Mouse (Mus musculus): ENCODE data around the gene Abhd12. TPM values are rescaled to one million over a fixed set of nuclear protein-coding genes. Genes with fewer than 3 reads are reported as not detected.
A peak's percentile ranks its signal among the peaks of the same experiment; 100 is the strongest.

The Abhd12 gene
- polyA plus RNA-seq, 1 experiment from 2014 or later, result 105 TPM

GRCm38 (mm10) chr2:150900341-150900740 is 4.2 kb downstream of the Abhd12 start:
- Histone ChIP-seq H3K27ac (replicated peaks; ENCODE audit: low read depth, low read length) (no peak overlapping the region), H3K36me3 (ENCODE audit: control insufficient read depth, insufficient read depth, low read length) (peaks cover 7% of the 10 kb centered on the region), H3K4me1 (ENCODE audit: control insufficient read depth, insufficient read depth, low read length) (peaks cover 19% of the 10 kb centered on the region), H3K4me3 (replicated peaks; ENCODE audit: low read depth, low read length) (no peak overlapping the region), H3K9ac (replicated peaks; ENCODE audit: low read length) (no peak overlapping the region), H3K4me2 (ENCODE audit: low read length) (no peak overlapping the region), H3K9me3 (ENCODE audit: control insufficient read depth, low read length) (no peaks in the 10 kb centered on the region), H3K27me3 (ENCODE audit: control insufficient read depth, insufficient read depth, low read length) (no peaks in the 10 kb centered on the region)
- no peak for ATAC-seq (ENCODE audit: low FRiP score, low TSS enrichment)
- 95% methylated on average over 6 of the region's 6 CpGs for WGBS
- no peak for DNase-seq

- no peaks in the 10 kb centered on the region for H3K4me1 ChIP-seq (ENCODE audit: control insufficient read depth, insufficient read depth, low read length)
- H3K9me3 ChIP-seq (ENCODE audit: control insufficient read depth, low read length), result no peaks in the 10 kb centered on the region
- H3K27ac ChIP-seq (replicated peaks; ENCODE audit: low read depth, low read length), result no peak overlapping the region
- ATAC-seq (ENCODE audit: low FRiP score, low TSS enrichment) (no peak), DNase-seq (no peak)
- WGBS, result 90% methylated on average over 7 of the region's 7 CpGs
- H3K9ac ChIP-seq (replicated peaks; ENCODE audit: low read length), result no peak overlapping the region
- H3K4me2 ChIP-seq (ENCODE audit: low read length), result no peak overlapping the region
- H3K36me3 ChIP-seq (ENCODE audit: control insufficient read depth, insufficient read depth, low read length), result peaks cover 7% of the 10 kb centered on the region
- H3K4me3 ChIP-seq (replicated peaks; ENCODE audit: low read depth, low read length), result no peak overlapping the region
- no peaks in the 10 kb centered on the region for H3K27me3 ChIP-seq (ENCODE audit: control insufficient read depth, insufficient read depth, low read length)
Observed at GRCm38 (mm10) chr2:150895691-150896252, 8.8 kb downstream of the Abhd12 start.

GRCm38 (mm10) chr2:150894617-150895267 is 9.8 kb downstream of the Abhd12 start:
- no peak overlapping the region for H3K4me3 ChIP-seq (replicated peaks; ENCODE audit: low read depth, low read length)
- no peak overlapping the region for H3K4me2 ChIP-seq (ENCODE audit: low read length)
- H3K27me3 ChIP-seq (ENCODE audit: control insufficient read depth, insufficient read depth, low read length), result no peaks in the 10 kb centered on the region
- DNase-seq, result no peak
- no peaks in the 10 kb centered on the region for H3K9me3 ChIP-seq (ENCODE audit: control insufficient read depth, low read length)
- H3K4me1 ChIP-seq (ENCODE audit: control insufficient read depth, insufficient read depth, low read length), result no peaks in the 10 kb centered on the region
- ATAC-seq (ENCODE audit: low FRiP score, low TSS enrichment), result no peak
- H3K36me3 ChIP-seq (ENCODE audit: control insufficient read depth, insufficient read depth, low read length), result no peaks in the 10 kb centered on the region
- H3K9ac ChIP-seq (replicated peaks; ENCODE audit: low read length), result no peak overlapping the region
- 94% methylated on average over 2 of the region's 2 CpGs for WGBS
- H3K27ac ChIP-seq (replicated peaks; ENCODE audit: low read depth, low read length), result no peak overlapping the region

- Histone ChIP-seq H3K4me2 (ENCODE audit: low read length) (no peak overlapping the region), H3K9ac (replicated peaks; ENCODE audit: low read length) (no peak overlapping the region), H3K9me3 (ENCODE audit: control insufficient read depth, low read length) (no peaks in the 10 kb centered on the region), H3K27me3 (ENCODE audit: control insufficient read depth, insufficient read depth, low read length) (no peaks in the 10 kb centered on the region), H3K4me3 (replicated peaks; ENCODE audit: low read depth, low read length) (no peak overlapping the region), H3K27ac (replicated peaks; ENCODE audit: low read depth, low read length) (no peak overlapping the region), H3K4me1 (ENCODE audit: control insufficient read depth, insufficient read depth, low read length) (no peaks in the 10 kb centered on the region), H3K36me3 (ENCODE audit: control insufficient read depth, insufficient read depth, low read length) (no peaks in the 10 kb centered on the region)
- WGBS, result 86% methylated on average over 2 of the region's 2 CpGs
- DNase-seq (no peak), ATAC-seq (ENCODE audit: low FRiP score, low TSS enrichment) (no peak)
Observed at GRCm38 (mm10) chr2:150887370-150887769, 17.2 kb downstream of the Abhd12 start.

- Histone ChIP-seq H3K4me2 (ENCODE audit: low read length) (no peak overlapping the region), H3K4me3 (replicated peaks; ENCODE audit: low read depth, low read length) (no peak overlapping the region), H3K36me3 (ENCODE audit: control insufficient read depth, insufficient read depth, low read length) (no peaks in the 10 kb centered on the region), H3K9ac (replicated peaks; ENCODE audit: low read length) (no peak overlapping the region), H3K9me3 (ENCODE audit: control insufficient read depth, low read length) (no peaks in the 10 kb centered on the region), H3K4me1 (ENCODE audit: control insufficient read depth, insufficient read depth, low read length) (no peaks in the 10 kb centered on the region), H3K27me3 (ENCODE audit: control insufficient read depth, insufficient read depth, low read length) (no peaks in the 10 kb centered on the region), H3K27ac (replicated peaks; ENCODE audit: low read depth, low read length) (no peak overlapping the region)
- DNase-seq (no peak), ATAC-seq (ENCODE audit: low FRiP score, low TSS enrichment) (no peak)
Observed at GRCm38 (mm10) chr2:150886315-150886714, 18.2 kb downstream of the Abhd12 start.

- Histone ChIP-seq H3K36me3 (ENCODE audit: control insufficient read depth, insufficient read depth, low read length) (no peaks in the 10 kb centered on the region), H3K9me3 (ENCODE audit: control insufficient read depth, low read length) (no peaks in the 10 kb centered on the region)
Observed at GRCm38 (mm10) chr2:150885814-150886213, 18.7 kb downstream of the Abhd12 start.

GRCm38 (mm10) chr2:150884779-150885110 is 19.8 kb downstream of the Abhd12 start:
- Histone ChIP-seq H3K36me3 (ENCODE audit: control insufficient read depth, insufficient read depth, low read length) (no peaks in the 10 kb centered on the region), H3K9me3 (ENCODE audit: control insufficient read depth, low read length) (no peaks in the 10 kb centered on the region), H3K4me3 (replicated peaks; ENCODE audit: low read depth, low read length) (no peak overlapping the region), H3K9ac (replicated peaks; ENCODE audit: low read length) (no peak overlapping the region), H3K27me3 (ENCODE audit: control insufficient read depth, insufficient read depth, low read length) (no peaks in the 10 kb centered on the region), H3K27ac (replicated peaks; ENCODE audit: low read depth, low read length) (no peak overlapping the region), H3K4me1 (ENCODE audit: control insufficient read depth, insufficient read depth, low read length) (no peaks in the 10 kb centered on the region), H3K4me2 (ENCODE audit: low read length) (no peak overlapping the region)
- DNase-seq (no peak), ATAC-seq (ENCODE audit: low FRiP score, low TSS enrichment) (peak; percentile 48; the same call in 1 of the 2 replicates)
- WGBS, result 100% methylated on average over 1 of the region's 1 CpGs

More at GRCm38 (mm10) chr2:150885814-150886213, 18.7 kb downstream of the Abhd12 start:
- no peak for ATAC-seq (ENCODE audit: low FRiP score, low TSS enrichment)
- H3K4me2 ChIP-seq (ENCODE audit: low read length), result no peak overlapping the region
- H3K27me3 ChIP-seq (ENCODE audit: control insufficient read depth, insufficient read depth, low read length), result no peaks in the 10 kb centered on the region
- H3K4me3 ChIP-seq (replicated peaks; ENCODE audit: low read depth, low read length), result no peak overlapping the region
- no peak overlapping the region for H3K9ac ChIP-seq (replicated peaks; ENCODE audit: low read length)
- WGBS, result 96% methylated on average over 1 of the region's 1 CpGs
- H3K27ac ChIP-seq (replicated peaks; ENCODE audit: low read depth, low read length), result no peak overlapping the region
- no peaks in the 10 kb centered on the region for H3K4me1 ChIP-seq (ENCODE audit: control insufficient read depth, insufficient read depth, low read length)
- DNase-seq, result no peak

- peak; percentile 50; the same call in 1 of the 2 replicates for ATAC-seq (ENCODE audit: low FRiP score, low TSS enrichment)
- Histone ChIP-seq H3K4me1 (ENCODE audit: control insufficient read depth, insufficient read depth, low read length) (no peaks in the 10 kb centered on the region), H3K9ac (replicated peaks; ENCODE audit: low read length) (no peak overlapping the region)
Observed at GRCm38 (mm10) chr2:150884075-150884778, 20.3 kb downstream of the Abhd12 start.

GRCm38 (mm10) chr2:150877561-150877960 is 27.0 kb downstream of the Abhd12 start:
- Histone ChIP-seq H3K27me3 (ENCODE audit: control insufficient read depth, insufficient read depth, low read length) (no peaks in the 10 kb centered on the region), H3K9me3 (ENCODE audit: control insufficient read depth, low read length) (no peaks in the 10 kb centered on the region), H3K36me3 (ENCODE audit: control insufficient read depth, insufficient read depth, low read length) (no peaks in the 10 kb centered on the region), H3K4me2 (ENCODE audit: low read length) (no peak overlapping the region), H3K4me3 (replicated peaks; ENCODE audit: low read depth, low read length) (no peak overlapping the region), H3K4me1 (ENCODE audit: control insufficient read depth, insufficient read depth, low read length) (no peaks in the 10 kb centered on the region), H3K9ac (replicated peaks; ENCODE audit: low read length) (no peak overlapping the region), H3K27ac (replicated peaks; ENCODE audit: low read depth, low read length) (no peak overlapping the region)
- DNase-seq, result no peak
- no peak for ATAC-seq (ENCODE audit: low FRiP score, low TSS enrichment)
- WGBS, result 82% methylated on average over 4 of the region's 4 CpGs

More at GRCm38 (mm10) chr2:150884075-150884778, 20.3 kb downstream of the Abhd12 start:
- no peaks in the 10 kb centered on the region for H3K36me3 ChIP-seq (ENCODE audit: control insufficient read depth, insufficient read depth, low read length)
- no peaks in the 10 kb centered on the region for H3K9me3 ChIP-seq (ENCODE audit: control insufficient read depth, low read length)
- DNase-seq, result no peak
- H3K27ac ChIP-seq (replicated peaks; ENCODE audit: low read depth, low read length), result no peak overlapping the region
- WGBS, result 94% methylated on average over 8 of the region's 8 CpGs
- H3K4me2 ChIP-seq (ENCODE audit: low read length), result no peak overlapping the region
- H3K27me3 ChIP-seq (ENCODE audit: control insufficient read depth, insufficient read depth, low read length), result no peaks in the 10 kb centered on the region
- H3K4me3 ChIP-seq (replicated peaks; ENCODE audit: low read depth, low read length), result no peak overlapping the region

Measured in midbrain, embryonic 14.5 days (tissue).